Mouse (Mus musculus) embryo, embryonic 11.5 days (tissue): ENCODE results near the gene Gm16368.
"Not testable (repeated sequence)": the region's sequence is repeated elsewhere in the genome, so short reads cannot be mapped to it uniquely, and the experiment has no call there.

Experiments
- DNase-seq: peaks from one replicate; pipeline ENCODE4 v3.0.0-alpha.2; 2012; ENCODE audit warnings: low read depth, low spot score

The Gm16368 gene

GRCm38 (mm10) chr12:88083397-88083796, at the start of gene Gm16368:
Gm16368 (plus strand) TSS chr12:88083697.
- not testable (repeated sequence) for DNase-seq

GRCm38 (mm10) chr12:88039062-88039461, 44.4 kb upstream of the Gm16368 start:
- DNase-seq, result not testable (repeated sequence)

- DNase-seq, result not testable (repeated sequence)
These were observed 43.8 kb upstream of the Gm16368 start for GRCm38 (mm10) chr12:88039703-88040102.

GRCm38 (mm10) chr12:88045226-88045625, 38.3 kb upstream of the Gm16368 start:
- DNase-seq, result not testable (repeated sequence)
